Mouse (Mus musculus): ENCODE measurements around the gene Cecr2.
"Not testable (repeated sequence)": the region's sequence is repeated elsewhere in the genome, so short reads cannot be mapped to it uniquely, and the experiment has no call there.

The Cecr2 gene

DNA sequence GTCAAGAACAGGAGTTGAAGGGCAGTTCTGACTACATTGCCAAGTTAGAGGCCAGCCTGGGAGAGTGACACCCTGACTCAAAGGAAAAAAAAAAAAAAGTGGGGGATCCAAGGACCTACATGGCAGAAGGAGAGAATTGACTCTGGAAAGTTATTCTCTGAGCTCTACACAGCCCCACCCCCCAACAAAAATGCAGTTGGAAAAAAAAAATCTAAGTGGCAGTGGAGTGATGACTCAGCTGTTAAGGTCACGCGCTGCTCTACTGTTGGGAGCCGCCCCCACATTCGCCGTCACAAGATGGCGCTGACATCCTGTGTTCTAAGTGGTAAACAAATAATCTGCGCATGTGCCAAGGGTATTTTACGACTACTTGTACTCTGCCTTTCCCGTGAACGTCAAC is 145.8 kb downstream of the Cecr2 start:
- not testable (repeated sequence) for DNase-seq (ENCODE audit: extremely low spot score, low read depth, low spot score)

DNA sequence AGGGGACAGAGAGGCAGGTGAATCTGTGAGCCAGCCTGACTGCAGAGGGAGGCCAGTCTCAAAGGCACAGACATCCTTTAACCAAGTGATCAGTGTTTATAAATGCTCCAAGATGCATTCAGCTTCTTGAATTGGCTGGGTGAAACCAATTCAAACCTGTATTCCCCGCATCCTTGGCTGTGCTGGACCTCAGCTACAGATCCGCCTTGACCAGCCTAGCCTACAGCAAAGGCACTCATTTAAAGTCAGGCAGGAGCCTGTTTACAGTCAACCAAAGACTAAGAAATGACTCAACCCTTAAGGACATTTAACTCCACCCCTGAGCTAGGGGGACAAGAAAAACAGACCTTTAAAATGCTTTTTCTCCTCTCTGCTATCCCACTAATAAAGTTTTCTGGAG is 153.1 kb downstream of the Cecr2 start:
- no peak for DNase-seq (ENCODE audit: extremely low spot score, low read depth, low spot score)

DNA sequence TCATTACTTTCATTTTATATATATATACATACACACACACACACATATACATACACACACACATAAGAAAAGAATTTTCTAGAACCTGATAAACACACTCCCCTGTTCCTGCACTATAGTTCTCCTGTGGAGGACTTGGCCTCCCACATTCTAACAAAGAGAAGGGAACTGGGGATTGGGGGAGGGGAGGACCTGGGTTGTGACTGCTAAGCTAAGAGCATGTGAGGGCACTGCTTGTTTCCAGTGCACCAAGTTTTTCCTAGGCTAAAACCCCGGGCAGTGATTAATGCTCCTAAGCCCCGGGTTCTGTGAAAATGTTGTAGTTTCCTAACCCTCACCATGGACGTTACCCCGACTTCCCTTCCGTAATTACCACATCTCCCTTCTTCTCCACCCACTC is 154.0 kb downstream of the Cecr2 start:
- no peak for DNase-seq (ENCODE audit: extremely low spot score, low read depth, low spot score)
